Mouse (Mus musculus) cortical plate, adult 2 months (tissue): Measurements from ENCODE around the gene Slc7a5.

Experiments
- CTCF ChIP-seq: fragments of 200-500 bp; IDR thresholded peaks from 2 replicates; pipeline ENCODE4 v1.5.1; 2011; ENCODE audit warnings: mild to moderate bottlenecking, control low read depth, low read length; ENCODE audit not compliant: insufficient read depth; ENCODE audit errors: extremely low read depth
- POLR2A ChIP-seq: fragments of 200-500 bp; IDR thresholded peaks from 2 replicates; pipeline ENCODE4 v1.6.1; 2011; ENCODE audit warnings: mild to moderate bottlenecking, low read length, control low read depth; ENCODE audit not compliant: insufficient read depth; ENCODE audit errors: extremely low read depth

GRCm38 (mm10) chr8:121946351-121946750 lies 38.9 kb upstream of the Slc7a5 start:
- no peak for TF ChIP-seq CTCF
- TF ChIP-seq POLR2A, result no peak
